Mouse (Mus musculus) layer of hippocampus, postnatal 36 days (tissue): ENCODE measurements around the gene Dennd2c. TPM values are rescaled to one million over a fixed set of nuclear protein-coding genes. Genes with fewer than 3 reads are reported as not detected.
"Not testable (repeated sequence)": the region's sequence is repeated elsewhere in the genome, so short reads cannot be mapped to it uniquely, and the experiment has no call there.

Experiments
- DNase-seq, 2 experiments: peaks; one replicate each; pipeline ENCODE4 v3.0.0; 2022
- total RNA-seq, 2 experiments: library from RNA; stranded (reverse); gene quantifications; 2 replicates each; pipeline ENCODE4 v1.2.3; 2021

Gene Dennd2c
- total RNA-seq, 2 experiments from 2014 or later, result 0.70 to 0.76 TPM

- DNase-seq, result not testable (repeated sequence)
Measured at GRCm38 (mm10) chr3:103215399-103215798, 113.0 kb downstream of the Dennd2c start.

Other genes starting within 250 kb of the Dennd2c start
- gene Sycp1, start 166.5 kb upstream of the Dennd2c start, total RNA-seq, result not detected
- gene Nr1h5, start 138.5 kb upstream of the Dennd2c start, total RNA-seq, result not detected
- gene Sike1, start 106.9 kb upstream of the Dennd2c start, total RNA-seq, result 10 to 100 TPM; 76.7 to 78.5 TPM
- 100 to 1,000 TPM; 240 to 246 TPM for gene Csde1, start 82.2 kb upstream of the Dennd2c start, total RNA-seq
- 10 to 100 TPM; 71.1 to 75.5 TPM for gene Nras, start 44.3 kb upstream of the Dennd2c start, total RNA-seq
- gene Ampd1, start 28.6 kb upstream of the Dennd2c start, total RNA-seq, result not detected
- gene Bcas2, start 69.1 kb downstream of the Dennd2c start, total RNA-seq, result 10 to 100 TPM; 69.3 to 70.2 TPM
- 10 to 100 TPM; 51.4 to 55.0 TPM for gene Trim33, start 176.7 kb downstream of the Dennd2c start, total RNA-seq